Mouse (Mus musculus): ENCODE measurements around the gene Pex26. TPM values are rescaled to one million over a fixed set of nuclear protein-coding genes. Genes with fewer than 3 reads are reported as not detected.

The Pex26 gene
- polyA plus RNA-seq, 1 experiment from 2014 or later = 6.5 TPM

GRCm38 (mm10) chr6:121167381-121167975 lies 16.0 kb upstream of the Pex26 start:
- no peaks in the 10 kb centered on the region for H3K9me3 ChIP-seq (ENCODE audit: control insufficient read depth, low read length)
- no peak for DNase-seq (ENCODE audit: low spot score)
- H3K4me3 ChIP-seq (ENCODE audit: low read depth, low read length) = no peak overlapping the region
- no peak for ATAC-seq (ENCODE audit: low FRiP score, low TSS enrichment)
- no peak for TF ChIP-seq EP300 (optimal IDR thresholded peaks at IDR 0.05)
- TF ChIP-seq CTCF (IDR thresholded peaks at IDR 0.05; ENCODE audit: low read depth) = no peak
- no peaks in the 10 kb centered on the region for H3K36me3 ChIP-seq (ENCODE audit: control insufficient read depth, insufficient read depth, low read length)
- no peak overlapping the region for H3K9ac ChIP-seq (ENCODE audit: low read length)
- no peak overlapping the region for H3K4me2 ChIP-seq (replicated peaks; ENCODE audit: low read depth)
- no peaks in the 10 kb centered on the region for H3K4me1 ChIP-seq (replicated peaks; ENCODE audit: control insufficient read depth, insufficient read depth)
- H3K27me3 ChIP-seq (ENCODE audit: control insufficient read depth, insufficient read depth, low read length) = no peaks in the 10 kb centered on the region
- WGBS = 79% methylated on average over 7 of the region's 7 CpGs
- no peak overlapping the region for H3K27ac ChIP-seq (replicated peaks)

DNA sequence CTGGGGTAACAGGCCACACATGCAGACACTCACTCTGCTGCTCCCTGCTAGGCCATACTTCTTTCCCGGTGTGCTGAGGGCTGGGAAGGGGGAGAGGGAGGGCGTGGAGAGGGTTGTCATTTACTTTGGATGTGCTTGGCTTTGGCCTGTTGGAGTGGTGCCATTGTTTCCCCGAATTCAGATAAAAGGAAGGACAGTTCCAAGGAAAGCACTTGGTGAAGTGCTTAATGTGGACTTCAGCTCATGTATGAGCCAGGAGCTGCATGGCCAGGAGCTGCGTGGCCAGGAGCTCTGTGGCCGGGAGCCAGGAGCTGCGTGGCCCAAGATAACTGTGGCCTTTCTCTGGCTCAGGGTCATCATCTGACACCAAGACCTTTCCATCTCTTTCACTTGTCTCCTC lies 12.4 kb upstream of the Pex26 start:
- Histone ChIP-seq H3K4me3 (ENCODE audit: low read depth, low read length) (no peak overlapping the region), H3K27me3 (ENCODE audit: control insufficient read depth, insufficient read depth, low read length) (no peaks in the 10 kb centered on the region), H3K36me3 (ENCODE audit: control insufficient read depth, insufficient read depth, low read length) (no peaks in the 10 kb centered on the region), H3K27ac (replicated peaks) (no peak overlapping the region), H3K9ac (ENCODE audit: low read length) (no peak overlapping the region), H3K4me2 (replicated peaks; ENCODE audit: low read depth) (no peak overlapping the region), H3K4me1 (replicated peaks; ENCODE audit: control insufficient read depth, insufficient read depth) (no peaks in the 10 kb centered on the region), H3K9me3 (ENCODE audit: control insufficient read depth, low read length) (no peaks in the 10 kb centered on the region)
- DNase-seq (ENCODE audit: low spot score) (peak; percentile 62), ATAC-seq (ENCODE audit: low FRiP score, low TSS enrichment) (peak; percentile 60)
- 54% methylated on average over 6 of the region's 6 CpGs for WGBS
- TF ChIP-seq CTCF (IDR thresholded peaks at IDR 0.05; ENCODE audit: low read depth) (no peak), EP300 (optimal IDR thresholded peaks at IDR 0.05) (no peak)

DNA sequence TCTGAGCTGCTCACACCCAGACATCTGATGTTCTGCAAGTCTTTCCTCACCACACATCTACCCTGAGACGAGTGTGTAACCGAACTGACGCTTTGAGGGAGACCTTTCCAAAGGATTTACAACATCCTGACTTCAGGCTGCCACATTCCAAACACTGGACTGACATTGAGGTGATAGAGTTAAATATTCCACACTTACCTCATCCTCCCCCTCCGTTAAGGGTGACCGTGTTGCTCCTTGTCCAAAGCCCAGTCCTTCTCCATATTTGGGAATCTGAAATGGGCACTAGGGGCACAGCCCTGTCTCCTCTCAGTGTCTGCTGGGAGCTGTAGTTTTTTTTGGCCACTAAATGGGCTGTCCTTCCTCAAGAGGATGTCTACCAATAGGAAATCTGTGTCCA lies 10.0 kb upstream of the Pex26 start:
- ATAC-seq (ENCODE audit: low FRiP score, low TSS enrichment) (no peak), DNase-seq (ENCODE audit: low spot score) (no peak)
- TF ChIP-seq EP300 (optimal IDR thresholded peaks at IDR 0.05) (no peak), CTCF (IDR thresholded peaks at IDR 0.05; ENCODE audit: low read depth) (0 out of 2 replicates have a peak, but pooled peaks have one; percentile 8)
- Histone ChIP-seq H3K36me3 (ENCODE audit: control insufficient read depth, insufficient read depth, low read length) (no peaks in the 10 kb centered on the region), H3K9ac (ENCODE audit: low read length) (no peak overlapping the region), H3K4me1 (replicated peaks; ENCODE audit: control insufficient read depth, insufficient read depth) (no peaks in the 10 kb centered on the region), H3K27ac (replicated peaks) (peak overlapping the region; percentile 41; the same call in 1 of the 2 replicates), H3K9me3 (ENCODE audit: control insufficient read depth, low read length) (no peaks in the 10 kb centered on the region), H3K4me2 (replicated peaks; ENCODE audit: low read depth) (peak overlapping the region; percentile 29), H3K27me3 (ENCODE audit: control insufficient read depth, insufficient read depth, low read length) (no peaks in the 10 kb centered on the region), H3K4me3 (ENCODE audit: low read depth, low read length) (no peak overlapping the region)
- WGBS = 44% methylated on average over 5 of the region's 5 CpGs

DNA sequence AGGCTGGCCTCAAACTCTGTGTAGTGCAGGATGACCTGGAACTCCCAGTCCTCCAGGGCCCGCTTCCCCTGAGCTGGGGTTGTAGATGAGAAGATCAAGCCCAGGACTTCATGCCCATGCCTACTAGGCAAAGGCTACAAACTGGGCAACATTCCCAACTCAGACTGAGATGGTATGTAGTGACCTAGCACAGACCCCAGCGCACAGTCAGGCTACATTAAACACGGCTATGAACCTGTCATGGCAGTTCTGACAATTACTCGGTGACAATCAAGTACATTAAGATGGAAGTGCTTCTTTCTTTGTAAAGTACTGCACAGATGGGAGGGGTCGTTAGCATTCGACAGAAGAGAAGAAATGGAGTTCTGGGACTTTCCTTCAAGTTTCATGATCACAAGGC lies 8.7 kb upstream of the Pex26 start:
- no peak overlapping the region for H3K4me2 ChIP-seq (replicated peaks; ENCODE audit: low read depth)
- 93% methylated on average over 6 of the region's 6 CpGs for WGBS
- no peaks in the 10 kb centered on the region for H3K27me3 ChIP-seq (ENCODE audit: control insufficient read depth, insufficient read depth, low read length)
- no peaks in the 10 kb centered on the region for H3K9me3 ChIP-seq (ENCODE audit: control insufficient read depth, low read length)
- DNase-seq (ENCODE audit: low spot score) (no peak), ATAC-seq (ENCODE audit: low FRiP score, low TSS enrichment) (no peak)
- no peak overlapping the region for H3K9ac ChIP-seq (ENCODE audit: low read length)
- no peaks in the 10 kb centered on the region for H3K36me3 ChIP-seq (ENCODE audit: control insufficient read depth, insufficient read depth, low read length)
- H3K4me3 ChIP-seq (ENCODE audit: low read depth, low read length) = no peak overlapping the region
- no peaks in the 10 kb centered on the region for H3K4me1 ChIP-seq (replicated peaks; ENCODE audit: control insufficient read depth, insufficient read depth)
- no peak overlapping the region for H3K27ac ChIP-seq (replicated peaks)
- TF ChIP-seq CTCF (IDR thresholded peaks at IDR 0.05; ENCODE audit: low read depth) (no peak), EP300 (optimal IDR thresholded peaks at IDR 0.05) (no peak)

DNA sequence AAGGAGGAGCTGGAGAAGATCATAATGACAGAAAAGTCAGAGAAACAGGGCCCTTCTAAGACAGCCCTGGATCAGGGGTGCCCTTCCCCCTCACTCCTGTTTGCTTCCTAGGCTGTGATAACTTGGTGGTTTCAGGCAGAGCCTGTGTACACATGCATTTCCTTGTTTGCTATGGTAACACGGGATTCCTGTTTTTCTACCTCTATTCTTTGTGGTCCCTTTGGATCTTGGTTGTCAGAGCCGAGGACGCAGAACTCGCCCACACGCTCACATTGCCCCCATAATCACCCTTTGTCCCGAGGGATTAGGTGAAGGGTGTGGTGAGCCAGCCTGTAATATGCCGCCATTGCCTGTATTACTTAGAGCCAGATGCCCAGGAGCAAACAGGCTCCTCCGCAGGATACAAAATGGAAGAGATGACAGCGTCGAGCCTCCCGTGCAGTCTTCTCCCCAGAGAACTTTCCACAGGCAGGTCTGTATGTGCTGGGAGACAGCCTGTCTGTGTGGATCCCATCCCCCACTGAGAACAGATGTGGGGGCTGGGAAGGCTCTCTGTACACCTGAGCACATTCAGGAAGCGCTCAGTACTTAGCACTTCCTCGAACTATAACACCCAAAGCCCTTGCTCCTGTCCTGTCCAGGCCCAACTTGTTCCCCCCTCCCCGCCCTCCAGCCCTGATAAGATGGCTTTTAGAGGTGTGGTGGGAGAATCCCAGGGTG lies 7.3 kb upstream of the Pex26 start:
- peak; percentile 88 for ATAC-seq (ENCODE audit: low FRiP score, low TSS enrichment)

DNA sequence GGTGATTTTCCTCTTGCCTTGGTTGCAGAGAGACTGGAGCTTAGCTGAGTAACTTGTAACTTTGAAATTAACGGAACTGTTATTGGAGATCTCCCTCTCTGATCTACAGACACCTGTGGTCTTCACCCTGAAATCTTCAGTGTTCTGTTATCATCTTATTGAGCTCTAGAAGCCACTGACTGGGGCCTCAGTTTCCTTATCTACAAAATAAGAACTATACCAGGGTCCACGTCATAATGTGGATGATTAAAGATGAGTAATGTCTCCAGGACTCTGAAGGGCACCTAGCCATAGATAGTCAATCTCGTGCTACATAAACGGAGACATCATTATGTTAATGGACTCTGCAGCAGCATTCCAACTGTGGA lies 6.8 kb upstream of the Pex26 start:
- Histone ChIP-seq H3K4me1 (replicated peaks; ENCODE audit: control insufficient read depth, insufficient read depth) (no peaks in the 10 kb centered on the region), H3K4me2 (replicated peaks; ENCODE audit: low read depth) (peak overlapping the region; percentile 27; the same call in 1 of the 2 replicates), H3K27ac (replicated peaks) (peak overlapping the region; percentile 86), H3K9ac (ENCODE audit: low read length) (no peak overlapping the region), H3K36me3 (ENCODE audit: control insufficient read depth, insufficient read depth, low read length) (no peaks in the 10 kb centered on the region), H3K9me3 (ENCODE audit: control insufficient read depth, low read length) (no peaks in the 10 kb centered on the region), H3K4me3 (ENCODE audit: low read depth, low read length) (no peak overlapping the region), H3K27me3 (ENCODE audit: control insufficient read depth, insufficient read depth, low read length) (no peaks in the 10 kb centered on the region)
- no peak for DNase-seq (ENCODE audit: low spot score)
- 52% methylated on average over 4 of the region's 4 CpGs for WGBS
- TF ChIP-seq EP300 (optimal IDR thresholded peaks at IDR 0.05) (no peak), CTCF (IDR thresholded peaks at IDR 0.05; ENCODE audit: low read depth) (no peak)
- 0 out of 2 replicates have a peak, but pooled peaks have one; percentile 0 for ATAC-seq (ENCODE audit: low FRiP score, low TSS enrichment)

More for the DNA sequence above, 7.3 kb upstream of the Pex26 start:
- Histone ChIP-seq H3K27me3 (ENCODE audit: control insufficient read depth, insufficient read depth, low read length) (no peaks in the 10 kb centered on the region), H3K4me2 (replicated peaks; ENCODE audit: low read depth) (peak overlapping the region; percentile 27; the same call in 1 of the 2 replicates), H3K9me3 (ENCODE audit: control insufficient read depth, low read length) (no peaks in the 10 kb centered on the region), H3K9ac (ENCODE audit: low read length) (no peak overlapping the region), H3K36me3 (ENCODE audit: control insufficient read depth, insufficient read depth, low read length) (no peaks in the 10 kb centered on the region), H3K4me3 (ENCODE audit: low read depth, low read length) (no peak overlapping the region), H3K27ac (replicated peaks) (peak overlapping the region; percentile 86), H3K4me1 (replicated peaks; ENCODE audit: control insufficient read depth, insufficient read depth) (no peaks in the 10 kb centered on the region)
- 38% methylated on average over 14 of the region's 14 CpGs for WGBS
- TF ChIP-seq CTCF (IDR thresholded peaks at IDR 0.05; ENCODE audit: low read depth) (no peak), EP300 (optimal IDR thresholded peaks at IDR 0.05) (no peak)
- DNase-seq (ENCODE audit: low spot score) = peak; percentile 71

All from stomach, postnatal 0 days (tissue).